Mouse (Mus musculus) ovary, adult 18-20 months (tissue): ENCODE data around the gene Ap2a1.

Experiments used
- DNase-seq: peaks from one replicate; pipeline ENCODE4 v3.0.0; 2022; ENCODE audit warnings: low spot score, mixed read lengths

Ap2a1 gene

GRCm38 (mm10) chr7:44864595-44865542 lies 64.4 kb downstream of the Ap2a1 start:
- DNase-seq: no peak

GRCm38 (mm10) chr7:44863982-44864494 lies 65.3 kb downstream of the Ap2a1 start:
- no peak for DNase-seq

- DNase-seq: no peak
Measured at GRCm38 (mm10) chr7:44863210-44863609, 66.1 kb downstream of the Ap2a1 start.

- DNase-seq: no peak
Measured at GRCm38 (mm10) chr7:44862434-44862833, 66.9 kb downstream of the Ap2a1 start.

GRCm38 (mm10) chr7:44861429-44861816 lies 67.9 kb downstream of the Ap2a1 start:
- no peak for DNase-seq

- no peak for DNase-seq
Measured at GRCm38 (mm10) chr7:44860576-44861428, 68.5 kb downstream of the Ap2a1 start.

- no peak for DNase-seq
Measured at GRCm38 (mm10) chr7:44859896-44860295, 69.4 kb downstream of the Ap2a1 start.

GRCm38 (mm10) chr7:44857905-44858304 lies 71.4 kb downstream of the Ap2a1 start:
- no peak for DNase-seq

GRCm38 (mm10) chr7:44857042-44857552 lies 72.2 kb downstream of the Ap2a1 start, which contains the start of gene Pnkp:
Gene Pnkp (plus strand): TSS chr7:44857139.
- DNase-seq: peak; percentile 67

- DNase-seq: no peak
Measured at GRCm38 (mm10) chr7:44856265-44856916, 72.9 kb downstream of the Ap2a1 start.

GRCm38 (mm10) chr7:44855036-44855435 lies 74.3 kb downstream of the Ap2a1 start:
- no peak for DNase-seq

GRCm38 (mm10) chr7:44854356-44855031 lies 74.8 kb downstream of the Ap2a1 start:
- peak; percentile 94 for DNase-seq

GRCm38 (mm10) chr7:44853596-44854355 lies 75.5 kb downstream of the Ap2a1 start:
- no peak for DNase-seq

GRCm38 (mm10) chr7:44853065-44853464 lies 76.2 kb downstream of the Ap2a1 start:
- DNase-seq: no peak

- DNase-seq: no peak
Measured at GRCm38 (mm10) chr7:44852259-44853027, 76.9 kb downstream of the Ap2a1 start.

GRCm38 (mm10) chr7:44851625-44852234 lies 77.6 kb downstream of the Ap2a1 start:
- no peak for DNase-seq

- no peak for DNase-seq
Measured at GRCm38 (mm10) chr7:44850789-44851624, 78.3 kb downstream of the Ap2a1 start.
